Mouse (Mus musculus) cortical plate, adult 2 months (tissue): Measurements from ENCODE around the gene Slc38a8. TPM values are rescaled to one million over a fixed set of nuclear protein-coding genes. Genes with fewer than 3 reads are reported as not detected.

Experiments
- H3K27ac ChIP-seq: fragments of 200-500 bp; 2 replicates; pipeline ENCODE4 v1.5.1; 2012; ENCODE audit warnings: low read length, control low read depth, inconsistent platforms; ENCODE audit not compliant: insufficient read depth
- H3K4me1 ChIP-seq: fragments of 200-500 bp; 2 replicates; pipeline ENCODE4 v1.6.1; 2011; ENCODE audit warnings: low read length; ENCODE audit not compliant: control insufficient read depth, insufficient read depth
- H3K4me3 ChIP-seq: fragments of 200-500 bp; 2 replicates; pipeline ENCODE4 v1.5.1; 2011; ENCODE audit warnings: mild to moderate bottlenecking, low read length, control low read depth; ENCODE audit not compliant: insufficient read depth
- CTCF ChIP-seq: fragments of 200-500 bp; IDR thresholded peaks from 2 replicates; pipeline ENCODE4 v1.5.1; 2011; ENCODE audit warnings: mild to moderate bottlenecking, control low read depth, low read length; ENCODE audit not compliant: insufficient read depth; ENCODE audit errors: extremely low read depth
- POLR2A ChIP-seq: fragments of 200-500 bp; IDR thresholded peaks from 2 replicates; pipeline ENCODE4 v1.6.1; 2011; ENCODE audit warnings: mild to moderate bottlenecking, low read length, control low read depth; ENCODE audit not compliant: insufficient read depth; ENCODE audit errors: extremely low read depth
- polyA plus RNA-seq: library from polyadenylated mRNA; depleted of rRNA; stranded (reverse); fragments of >200 nt; gene quantifications from 2 replicates; pipeline ENCODE4 v1.2.3, GENCODE M21; 2012; rRNA removed

Gene Slc38a8
- polyA plus RNA-seq, 1 experiment = 0.23 TPM

DNA sequence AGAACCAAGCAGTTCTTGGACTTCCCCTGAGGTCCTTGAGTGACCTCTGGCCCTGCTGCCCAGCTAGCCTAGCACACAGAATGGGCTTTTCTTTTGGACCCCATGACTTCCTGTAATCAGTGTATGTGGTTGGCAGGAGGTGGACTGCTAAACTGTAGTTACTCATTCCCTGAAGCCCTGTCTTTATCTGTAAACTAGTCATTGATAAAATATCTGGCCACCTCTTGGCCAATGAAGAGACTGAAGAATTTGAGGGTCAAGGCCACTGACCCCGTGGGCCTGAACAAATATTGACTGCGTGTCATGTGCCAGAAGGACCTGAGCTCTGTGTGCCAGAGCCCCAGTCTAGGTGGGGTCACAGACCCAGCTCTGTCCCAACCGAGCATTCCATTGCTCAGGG lies 69.1 kb downstream of the Slc38a8 start:
- H3K4me1 ChIP-seq = no peaks in the 10 kb centered on the region
- H3K4me3 ChIP-seq = no peak overlapping the region
- TF ChIP-seq CTCF (no peak), POLR2A (no peak)
- H3K27ac ChIP-seq = no peak overlapping the region

DNA sequence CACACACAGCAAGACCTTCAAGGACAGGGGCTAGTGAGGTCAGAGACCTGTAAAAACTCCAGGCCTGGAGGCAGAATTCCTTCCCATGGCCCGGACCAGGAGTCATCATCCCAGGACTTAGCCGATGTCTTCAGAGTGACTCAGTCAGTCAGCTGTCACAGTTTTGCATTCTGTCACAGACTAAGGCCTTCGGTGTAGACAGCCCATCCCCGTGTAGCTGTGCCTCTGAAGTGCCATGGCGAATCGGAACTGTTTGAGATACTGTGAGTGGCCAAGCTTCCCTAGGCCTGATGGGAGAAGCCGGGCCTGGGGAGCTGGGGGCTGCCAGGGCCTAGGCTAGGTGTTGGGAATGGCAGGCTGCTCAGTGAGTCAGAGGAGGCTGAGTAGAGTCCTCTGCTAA lies 70.8 kb downstream of the Slc38a8 start:
- no peak overlapping the region for H3K4me3 ChIP-seq
- no peak overlapping the region for H3K27ac ChIP-seq
- H3K4me1 ChIP-seq = no peaks in the 10 kb centered on the region
- no peak for TF ChIP-seq CTCF
- TF ChIP-seq POLR2A = no peak

DNA sequence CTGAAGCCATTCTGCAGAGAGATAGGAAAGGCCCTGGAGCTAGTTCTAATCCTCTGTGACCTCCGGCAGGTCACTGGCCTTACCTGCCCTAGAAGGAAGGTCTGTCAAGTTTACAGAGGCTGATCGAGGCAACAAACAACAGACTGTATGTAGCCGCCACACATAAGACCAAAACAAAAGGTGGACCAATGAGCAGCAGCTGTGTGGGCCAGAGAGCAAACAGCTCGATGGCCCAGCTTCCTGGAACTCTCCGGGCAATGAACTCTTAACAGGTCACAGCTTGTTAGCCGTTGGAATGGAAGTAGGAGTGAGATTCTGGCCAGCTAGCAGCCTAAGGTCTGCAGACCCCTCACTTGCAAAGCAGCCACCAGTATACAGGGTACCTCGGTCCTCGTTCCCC lies 71.2 kb downstream of the Slc38a8 start:
- no peak overlapping the region for H3K4me3 ChIP-seq
- no peaks in the 10 kb centered on the region for H3K4me1 ChIP-seq
- no peak overlapping the region for H3K27ac ChIP-seq
- TF ChIP-seq CTCF (no peak), POLR2A (no peak)

Other genes starting within 250 kb of the Slc38a8 start
- 451 and 498 TPM in 2 replicates for gene Hsbp1, start 157.2 kb downstream of the Slc38a8 start, polyA plus RNA-seq
- 24.7 and 26.9 TPM in 2 replicates for gene Mlycd, start 106.8 kb downstream of the Slc38a8 start, polyA plus RNA-seq
- 0.86 and 1.1 TPM in 2 replicates for gene Osgin1, start 67.6 kb downstream of the Slc38a8 start, polyA plus RNA-seq
- gene Necab2, start 55.0 kb downstream of the Slc38a8 start, polyA plus RNA-seq = 31.9 and 48.3 TPM in 2 replicates
- gene Mbtps1, start 57.0 kb upstream of the Slc38a8 start, polyA plus RNA-seq = 63.1 and 66.1 TPM in 2 replicates
- gene Hsdl1, start 73.5 kb upstream of the Slc38a8 start, polyA plus RNA-seq = 31.1 and 32.2 TPM in 2 replicates
- gene Dnaaf1, start 73.5 kb upstream of the Slc38a8 start, polyA plus RNA-seq = 0.21 and 0.44 TPM in 2 replicates
- gene Taf1c, start 103.5 kb upstream of the Slc38a8 start, polyA plus RNA-seq = 15.8 and 16.6 TPM in 2 replicates
- gene Adad2, start 111.0 kb upstream of the Slc38a8 start, polyA plus RNA-seq = 0.08 and 0.23 TPM in 2 replicates
- gene Kcng4, start 134.0 kb upstream of the Slc38a8 start, polyA plus RNA-seq = 5.3 and 5.5 TPM in 2 replicates
- gene Wfdc1, start 164.7 kb upstream of the Slc38a8 start, polyA plus RNA-seq = 17.5 and 20.3 TPM in 2 replicates
- 0.96 and 1.1 TPM in 2 replicates for gene Atp2c2, start 198.3 kb upstream of the Slc38a8 start, polyA plus RNA-seq